Mouse (Mus musculus): ENCODE data around the gene Wdr83os.

- TF ChIP-seq POLR2AphosphoS2 (IDR thresholded peaks at IDR 0.05; ENCODE audit: insufficient read length, low read depth) (no peak), POLR2A (IDR thresholded peaks at IDR 0.05; ENCODE audit: insufficient read length, low read depth) (no peak), TCF12 (IDR thresholded peaks at IDR 0.05; ENCODE audit: insufficient read depth, poor library complexity, severe bottlenecking) (no peak), CEBPB (IDR thresholded peaks at IDR 0.05; ENCODE audit: insufficient read depth, poor library complexity, severe bottlenecking) (no peak), MAX (IDR thresholded peaks at IDR 0.05; ENCODE audit: low read depth) (no peak), USF1 (IDR thresholded peaks at IDR 0.05; ENCODE audit: low read depth) (no peak), MYOD1 (IDR thresholded peaks at IDR 0.05; ENCODE audit: control insufficient read depth in 1 of 3, insufficient read length in 2 of 3, low read depth in 2 of 3) (no peak), E2F4 (IDR thresholded peaks at IDR 0.05; ENCODE audit: insufficient read depth) (no peak), TCF3 (IDR thresholded peaks at IDR 0.05; ENCODE audit: insufficient read length, low read depth) (no peak)
Observed at GRCm38 (mm10) chr8:85062603-85063002, 17.9 kb upstream of the Wdr83os start.
